Mouse (Mus musculus): ENCODE results near the gene Fthl17e. TPM values are rescaled to one million over a fixed set of nuclear protein-coding genes. Genes with fewer than 3 reads are reported as not detected.
"Not testable (repeated sequence)": the region's sequence is repeated elsewhere in the genome, so short reads cannot be mapped to it uniquely, and the experiment has no call there.

Gene Fthl17e
- polyA plus RNA-seq (2012; rRNA removed), result not detected in 2 replicates

DNA sequence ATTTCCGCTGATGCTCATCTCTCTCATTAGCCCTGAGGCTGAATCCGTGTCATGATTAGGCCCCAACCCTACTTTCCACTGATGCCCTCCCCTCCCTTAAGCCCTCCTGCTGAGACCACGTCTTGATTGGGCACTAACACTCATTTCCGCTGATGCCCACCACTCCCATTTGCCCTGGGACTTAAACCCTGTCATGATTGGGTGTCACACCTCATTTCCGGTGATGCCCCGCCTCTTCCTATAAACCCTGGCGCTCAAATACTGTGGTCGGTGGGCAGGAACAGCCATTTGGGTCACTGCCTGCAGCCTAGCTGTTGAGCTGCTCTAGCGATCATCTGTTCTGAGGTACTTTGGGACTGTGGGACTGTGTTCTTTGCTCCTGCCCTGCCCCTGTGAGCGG, at the start of gene Fthl17e:
TSS of gene Fthl17e (plus strand) at position 301 of the 400 bp plus-strand sequence.
- not testable (repeated sequence) for H3K27me3 ChIP-seq (ENCODE audit: control insufficient read depth, insufficient read depth, low read length); H3K4me3 ChIP-seq (ENCODE audit: low read depth, low read length); H3K4me1 ChIP-seq (ENCODE audit: control insufficient read depth, insufficient read depth, insufficient read length, low read length); H3K36me3 ChIP-seq (ENCODE audit: control insufficient read depth, insufficient read depth, low read length); H3K27ac ChIP-seq (ENCODE audit: insufficient read depth, low read depth, low read length)
- 80% methylated on average over 1 of the region's 10 CpGs for WGBS

DNA sequence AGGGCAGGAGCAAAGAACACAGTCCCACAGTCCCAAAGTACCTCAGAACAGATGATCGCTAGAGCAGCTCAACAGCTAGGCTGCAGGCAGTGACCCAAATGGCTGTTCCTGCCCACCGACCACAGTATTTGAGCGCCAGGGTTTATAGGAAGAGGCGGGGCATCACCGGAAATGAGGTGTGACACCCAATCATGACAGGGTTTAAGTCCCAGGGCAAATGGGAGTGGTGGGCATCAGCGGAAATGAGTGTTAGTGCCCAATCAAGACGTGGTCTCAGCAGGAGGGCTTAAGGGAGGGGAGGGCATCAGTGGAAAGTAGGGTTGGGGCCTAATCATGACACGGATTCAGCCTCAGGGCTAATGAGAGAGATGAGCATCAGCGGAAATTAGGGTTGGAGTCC, 46.6 kb upstream of the Fthl17e start, which contains the start of gene Fthl17d:
TSS of gene Fthl17d (minus strand) at position 101 of the 400 bp plus-strand sequence.
- H3K4me1 ChIP-seq (ENCODE audit: control insufficient read depth, insufficient read depth, insufficient read length, low read length); H3K27ac ChIP-seq (ENCODE audit: insufficient read depth, low read depth, low read length); H3K27me3 ChIP-seq (ENCODE audit: control insufficient read depth, insufficient read depth, low read length); H3K4me3 ChIP-seq (ENCODE audit: low read depth, low read length); H3K36me3 ChIP-seq (ENCODE audit: control insufficient read depth, insufficient read depth, low read length): not testable (repeated sequence)
- WGBS, result no CpG with 5 or more reads among the region's 9 CpGs

GRCm38 (mm10) chrX:9016079-9016478, 17.2 kb upstream of the Fthl17e start:
- Histone ChIP-seq H3K4me1 (ENCODE audit: control insufficient read depth, insufficient read depth, insufficient read length, low read length) (no peaks in the 10 kb centered on the region), H3K27me3 (ENCODE audit: control insufficient read depth, insufficient read depth, low read length) (no peaks in the 10 kb centered on the region), H3K27ac (ENCODE audit: insufficient read depth, low read depth, low read length) (no peak overlapping the region), H3K36me3 (ENCODE audit: control insufficient read depth, insufficient read depth, low read length) (no peaks in the 10 kb centered on the region), H3K4me3 (ENCODE audit: low read depth, low read length) (no peak overlapping the region)
- WGBS, result 40% methylated on average over 1 of the region's 1 CpGs
- no peak for TF ChIP-seq POLR2A (IDR thresholded peaks at IDR 0.05; ENCODE audit: low read depth, low read length)

DNA sequence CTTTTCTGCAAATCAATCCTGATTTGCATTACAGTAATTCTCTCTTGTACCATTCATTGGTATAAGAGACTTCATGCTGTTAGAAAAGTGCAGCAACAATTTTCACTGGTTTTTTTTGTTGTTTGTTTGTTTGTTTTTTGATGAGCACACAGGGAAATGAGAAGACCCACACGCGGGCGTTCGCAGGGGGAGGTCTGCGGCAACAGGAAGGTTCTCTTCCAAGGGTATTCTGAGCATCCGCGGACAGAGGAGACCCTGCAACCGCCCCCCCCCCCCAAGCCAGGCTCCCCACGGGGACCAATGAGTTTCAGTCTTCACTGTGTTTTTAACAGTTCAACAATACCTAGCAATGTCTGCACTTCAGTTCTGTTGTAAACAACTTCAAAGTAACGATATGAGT, 13.8 kb upstream of the Fthl17e start:
- H3K4me3 ChIP-seq (ENCODE audit: low read depth, low read length), result no peak overlapping the region
- TF ChIP-seq CTCF (IDR thresholded peaks at IDR 0.05; ENCODE audit: extremely low read depth, insufficient read length, insufficient replicate concordance, low read depth, low read length), result no peak
- TF ChIP-seq POLR2A (IDR thresholded peaks at IDR 0.05; ENCODE audit: low read depth, low read length), result no peak
- H3K4me1 ChIP-seq (ENCODE audit: control insufficient read depth, insufficient read depth, insufficient read length, low read length), result no peaks in the 10 kb centered on the region
- H3K27me3 ChIP-seq (ENCODE audit: control insufficient read depth, insufficient read depth, low read length), result no peaks in the 10 kb centered on the region
- no peak overlapping the region for H3K27ac ChIP-seq (ENCODE audit: insufficient read depth, low read depth, low read length)
- 53% methylated on average over 10 of the region's 10 CpGs for WGBS
- H3K36me3 ChIP-seq (ENCODE audit: control insufficient read depth, insufficient read depth, low read length), result no peaks in the 10 kb centered on the region

DNA sequence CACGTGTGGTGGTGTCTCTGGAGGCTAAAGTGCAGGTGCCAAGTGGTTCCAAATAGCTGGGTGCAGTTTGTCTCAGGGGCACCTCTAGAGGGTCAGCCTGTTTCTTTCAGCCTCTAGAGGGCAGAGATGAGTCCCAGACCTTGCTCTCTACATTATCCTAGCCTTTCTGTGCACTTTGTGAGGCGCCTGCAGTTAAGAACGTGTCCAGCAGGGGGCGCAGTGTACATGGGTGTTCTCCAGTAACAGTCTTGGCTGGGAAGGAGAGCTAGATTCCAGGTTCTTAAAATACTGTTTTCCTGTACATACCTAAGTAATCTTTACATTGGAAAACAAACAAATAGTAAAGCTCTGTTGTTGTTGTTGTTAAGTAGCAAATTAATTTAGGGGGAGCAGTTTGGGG, 8.3 kb downstream of the Fthl17e start:
- not testable (repeated sequence) for H3K36me3 ChIP-seq (ENCODE audit: control insufficient read depth, insufficient read depth, low read length); H3K4me3 ChIP-seq (ENCODE audit: low read depth, low read length); H3K27me3 ChIP-seq (ENCODE audit: control insufficient read depth, insufficient read depth, low read length); H3K4me1 ChIP-seq (ENCODE audit: control insufficient read depth, insufficient read depth, insufficient read length, low read length); H3K27ac ChIP-seq (ENCODE audit: insufficient read depth, low read depth, low read length)
- WGBS, result 41% methylated on average over 3 of the region's 4 CpGs

GRCm38 (mm10) chrX:9060952-9061351, 27.7 kb downstream of the Fthl17e start:
- H3K4me3 ChIP-seq (ENCODE audit: low read depth, low read length); H3K27me3 ChIP-seq (ENCODE audit: control insufficient read depth, insufficient read depth, low read length); H3K36me3 ChIP-seq (ENCODE audit: control insufficient read depth, insufficient read depth, low read length); H3K4me1 ChIP-seq (ENCODE audit: control insufficient read depth, insufficient read depth, insufficient read length, low read length); H3K27ac ChIP-seq (ENCODE audit: insufficient read depth, low read depth, low read length): not testable (repeated sequence)
- WGBS, result 24% methylated on average over 8 of the region's 9 CpGs

- Histone ChIP-seq H3K4me1 (ENCODE audit: control insufficient read depth, insufficient read depth, insufficient read length, low read length) (no peaks in the 10 kb centered on the region), H3K36me3 (ENCODE audit: control insufficient read depth, insufficient read depth, low read length) (no peaks in the 10 kb centered on the region), H3K27ac (ENCODE audit: insufficient read depth, low read depth, low read length) (no peak overlapping the region), H3K27me3 (ENCODE audit: control insufficient read depth, insufficient read depth, low read length) (no peaks in the 10 kb centered on the region), H3K4me3 (ENCODE audit: low read depth, low read length) (no peak overlapping the region)
- 87% methylated on average over 4 of the region's 4 CpGs for WGBS
- TF ChIP-seq CTCF (IDR thresholded peaks at IDR 0.05; ENCODE audit: extremely low read depth, insufficient read length, insufficient replicate concordance, low read depth, low read length) (no peak), POLR2A (IDR thresholded peaks at IDR 0.05; ENCODE audit: low read depth, low read length) (no peak)
Observed at GRCm38 (mm10) chrX:9062101-9062500, 28.8 kb downstream of the Fthl17e start.

DNA sequence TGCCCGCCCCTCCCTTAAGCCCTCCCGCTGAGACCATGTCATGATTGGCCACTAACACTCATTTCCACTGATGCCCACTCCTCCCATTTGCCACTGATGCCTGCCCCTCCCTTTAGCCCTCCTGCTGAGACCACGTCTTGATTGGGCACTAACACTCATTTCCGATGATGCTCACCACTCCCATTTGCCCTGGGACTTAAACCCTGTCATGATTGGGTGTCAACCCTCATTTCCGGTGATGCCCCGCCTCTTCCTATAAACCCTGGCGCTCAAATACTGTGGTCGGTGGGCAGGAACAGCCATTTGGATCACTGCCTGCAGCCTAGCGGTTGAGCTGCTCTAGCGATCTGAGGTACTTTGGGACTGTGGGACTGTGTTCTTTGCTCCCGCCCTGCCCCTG, 29.4 kb downstream of the Fthl17e start, which contains the start of gene Fthl17f:
TSS of gene Fthl17f (plus strand) at position 301 of the 400 bp plus-strand sequence.
- not testable (repeated sequence) for H3K4me3 ChIP-seq (ENCODE audit: low read depth, low read length); H3K36me3 ChIP-seq (ENCODE audit: control insufficient read depth, insufficient read depth, low read length); H3K4me1 ChIP-seq (ENCODE audit: control insufficient read depth, insufficient read depth, insufficient read length, low read length); H3K27ac ChIP-seq (ENCODE audit: insufficient read depth, low read depth, low read length); H3K27me3 ChIP-seq (ENCODE audit: control insufficient read depth, insufficient read depth, low read length)
- WGBS, result 91% methylated on average over 11 of the region's 11 CpGs

DNA sequence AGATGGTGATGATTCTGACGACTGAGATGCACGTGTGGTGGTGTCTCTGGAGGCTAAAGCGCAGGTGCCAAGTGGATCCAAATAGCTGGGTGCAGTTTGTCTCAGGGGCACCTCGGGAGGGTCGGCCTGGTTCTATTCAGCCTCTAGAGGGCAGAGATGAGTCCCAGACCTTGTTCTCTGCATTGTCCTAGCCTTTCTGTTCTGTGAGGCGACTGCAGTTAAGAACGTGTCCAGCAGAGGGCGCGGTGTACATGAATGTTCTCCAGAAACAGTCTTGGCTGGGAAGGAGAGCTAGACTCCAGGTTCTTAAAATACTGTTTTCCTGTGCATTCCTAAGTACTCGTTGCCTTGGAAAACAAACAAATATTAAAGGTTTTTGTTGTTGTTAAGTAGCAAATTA, 44.4 kb downstream of the Fthl17e start:
- not testable (repeated sequence) for H3K4me3 ChIP-seq (ENCODE audit: low read depth, low read length); H3K36me3 ChIP-seq (ENCODE audit: control insufficient read depth, insufficient read depth, low read length); H3K4me1 ChIP-seq (ENCODE audit: control insufficient read depth, insufficient read depth, insufficient read length, low read length); H3K27ac ChIP-seq (ENCODE audit: insufficient read depth, low read depth, low read length); H3K27me3 ChIP-seq (ENCODE audit: control insufficient read depth, insufficient read depth, low read length)
- WGBS, result 10% methylated on average over 10 of the region's 10 CpGs

Other genes starting within 250 kb of the Fthl17e start
- gene Ssxb5, start 229.8 kb upstream of the Fthl17e start, polyA plus RNA-seq (2012; rRNA removed), result not detected in 2 replicates
- gene Gm6592, start 189.5 kb upstream of the Fthl17e start, polyA plus RNA-seq (2012; rRNA removed), result not detected in 2 replicates
- gene Gm5751, start 159.2 kb upstream of the Fthl17e start, polyA plus RNA-seq (2012; rRNA removed), result not detected in 2 replicates
- gene B630019K06Rik, start 141.1 kb upstream of the Fthl17e start, polyA plus RNA-seq (2012; rRNA removed), result 0.91 and 1.4 TPM in 2 replicates
- not detected in 2 replicates for gene Fthl17b, start 70.5 kb upstream of the Fthl17e start, polyA plus RNA-seq (2012; rRNA removed)
- not detected in 2 replicates for gene Fthl17c, start 56.9 kb upstream of the Fthl17e start, polyA plus RNA-seq (2012; rRNA removed)
- gene Fthl17d, start 46.7 kb upstream of the Fthl17e start, polyA plus RNA-seq (2012; rRNA removed), result not detected in 2 replicates
- gene Fthl17f, start 29.5 kb downstream of the Fthl17e start, polyA plus RNA-seq (2012; rRNA removed), result not detected in 2 replicates
- not detected in 2 replicates for gene 4930402K13Rik, start 71.1 kb downstream of the Fthl17e start, polyA plus RNA-seq (2012; rRNA removed)
- gene Lancl3, start 166.4 kb downstream of the Fthl17e start, polyA plus RNA-seq (2012; rRNA removed), result 0.05 and 0.16 TPM in 2 replicates
- not detected in 2 replicates for gene Gm14862, start 223.4 kb downstream of the Fthl17e start, polyA plus RNA-seq (2012; rRNA removed)
- gene Xk, start 239.3 kb downstream of the Fthl17e start, polyA plus RNA-seq (2012; rRNA removed), result 3.7 and 10.1 TPM in 2 replicates